In genomic region chr4:155492131-155492633, GRCm38 (mm10) we compare ENCODE assay signal across 8 mouse cellular contexts. TPM values are rescaled to one million over a fixed set of nuclear protein-coding genes. Genes with fewer than 3 reads are reported as not detected.
A peak's percentile ranks its signal among the peaks of the same experiment; 100 is the strongest.
DNase-seq lines count a peak whose midpoint lies in the region; ATAC-seq and TF ChIP-seq lines count a peak whose summit lies in the region.

No protein-coding gene starts in this region.

- H3K9ac ChIP-seq in neural tube, embryonic 11.5 days (ENCODE audit: low read length) = peak overlapping the region; percentile 98
- peak overlapping the region; percentile 99 for H3K9ac ChIP-seq in intestine, embryonic 15.5 days
- H3K9ac ChIP-seq in liver, embryonic 11.5 days (ENCODE audit: low read depth, low read length) = peak overlapping the region; percentile 95
- H3K9ac ChIP-seq in midbrain, postnatal 0 days (replicated peaks; ENCODE audit: low read length, poor library complexity, severe bottlenecking) = peak overlapping the region; percentile 100

- TF ChIP-seq POLR2A in testis, adult 2 months (IDR thresholded peaks at IDR 0.05; ENCODE audit: control insufficient read depth, low read depth, low read length) = no peak; the same call in 1 of the 2 replicates

- H3K4me3 ChIP-seq in neural tube, embryonic 11.5 days (ENCODE audit: low read depth, low read length) = peak overlapping the region; percentile 100
- H3K4me3 ChIP-seq in intestine, embryonic 15.5 days (replicated peaks) = peak overlapping the region; percentile 98
- peak overlapping the region; percentile 93 for H3K4me3 ChIP-seq in liver, embryonic 11.5 days (ENCODE audit: low read depth, low read length)
- peak overlapping the region; percentile 82 for H3K4me3 ChIP-seq in midbrain, postnatal 0 days (ENCODE audit: low read depth, low read length)
- H3K4me3 ChIP-seq in testis, adult 2 months (ENCODE audit: control insufficient read depth, low read depth, low read length) = peak overlapping the region; percentile 97

- no peaks in the 10 kb centered on the region for H3K36me3 ChIP-seq in neural tube, embryonic 11.5 days (ENCODE audit: control insufficient read depth, insufficient read depth, low read length)
- H3K36me3 ChIP-seq in intestine, embryonic 15.5 days = no peaks in the 10 kb centered on the region
- H3K36me3 ChIP-seq in liver, embryonic 11.5 days (ENCODE audit: control insufficient read depth, insufficient read depth, low read length) = no peaks in the 10 kb centered on the region
- H3K36me3 ChIP-seq in midbrain, postnatal 0 days (ENCODE audit: insufficient read depth, low read length) = no peaks in the 10 kb centered on the region
- H3K36me3 ChIP-seq in testis, adult 2 months (ENCODE audit: control insufficient read depth, insufficient read depth, low read length) = no peaks in the 10 kb centered on the region

- DNase-seq in neural tube, embryonic 11.5 days (ENCODE audit: low spot score) = peak; percentile 71
- no peak for DNase-seq in neural tube, embryonic 10.5 days (ENCODE audit: extremely low spot score, low spot score)
- no peak for DNase-seq in liver, embryonic 11.5 days (ENCODE audit: low spot score)
- peak; percentile 53 for DNase-seq in midbrain, postnatal 0 days (ENCODE audit: low spot score)

- ATAC-seq in neural tube, embryonic 11.5 days (ENCODE audit: insufficient read depth, low FRiP score, low TSS enrichment) = no peak; the same call in 1 of the 2 replicates
- peak; percentile 18 for ATAC-seq in common myeloid progenitor, adult 5-6 weeks (replicated peaks; ENCODE audit: low read depth, poor library complexity, severe bottlenecking)
- peak; percentile 23 for ATAC-seq in granulocyte monocyte progenitor cell, adult 5-6 weeks (replicated peaks; ENCODE audit: poor library complexity, severe bottlenecking)
- ATAC-seq in intestine, embryonic 15.5 days = no peak
- 0 out of 2 replicates have a peak, but pooled peaks have one; percentile 30 for ATAC-seq in liver, embryonic 11.5 days (replicated peaks; ENCODE audit: low FRiP score)
- ATAC-seq in midbrain, postnatal 0 days (ENCODE audit: low FRiP score) = peak; percentile 11; the same call in 1 of the 2 replicates

- TF ChIP-seq CTCF in midbrain, postnatal 0 days (IDR thresholded peaks at IDR 0.05) = 0 out of 2 replicates have a peak, but pooled peaks have one; percentile 4
- no peak for TF ChIP-seq CTCF in testis, adult 2 months (IDR thresholded peaks at IDR 0.05; ENCODE audit: control insufficient read depth, insufficient read depth, insufficient replicate concordance, low read depth, low read length)

- under 1% methylated on average over 50 of the region's 51 CpGs for WGBS in neural tube, embryonic 11.5 days
- under 1% methylated on average over 51 of the region's 51 CpGs for WGBS in intestine, embryonic 15.5 days
- WGBS in liver, embryonic 11.5 days = under 1% methylated on average over 49 of the region's 51 CpGs
- WGBS in midbrain, postnatal 0 days = under 1% methylated on average over 44 of the region's 51 CpGs

- H3K4me2 ChIP-seq in neural tube, embryonic 11.5 days (ENCODE audit: low read depth) = peak overlapping the region; percentile 86
- peak overlapping the region; percentile 76 for H3K4me2 ChIP-seq in intestine, embryonic 15.5 days (replicated peaks)
- H3K4me2 ChIP-seq in liver, embryonic 11.5 days = peak overlapping the region; percentile 78
- peak overlapping the region; percentile 72 for H3K4me2 ChIP-seq in midbrain, postnatal 0 days (ENCODE audit: low read depth, low read length, poor library complexity, severe bottlenecking)

- no peaks in the 10 kb centered on the region for H3K9me3 ChIP-seq in neural tube, embryonic 11.5 days (ENCODE audit: control insufficient read depth, low read length)
- H3K9me3 ChIP-seq in intestine, embryonic 15.5 days = no peaks in the 10 kb centered on the region
- H3K9me3 ChIP-seq in liver, embryonic 11.5 days (ENCODE audit: control insufficient read depth, low read length) = no peaks in the 10 kb centered on the region
- no peaks in the 10 kb centered on the region for H3K9me3 ChIP-seq in midbrain, postnatal 0 days (ENCODE audit: low read length)

- peak overlapping the region; percentile 90 for H3K27ac ChIP-seq in neural tube, embryonic 11.5 days (ENCODE audit: low read depth, low read length)
- peak overlapping the region; percentile 89 for H3K27ac ChIP-seq in intestine, embryonic 15.5 days
- peak overlapping the region; percentile 85 for H3K27ac ChIP-seq in liver, embryonic 11.5 days (ENCODE audit: low read depth, low read length)
- peak overlapping the region; percentile 93 for H3K27ac ChIP-seq in midbrain, postnatal 0 days (ENCODE audit: low read depth, low read length)
- peak overlapping the region; percentile 79 for H3K27ac ChIP-seq in testis, adult 2 months (ENCODE audit: control insufficient read depth, insufficient read depth, low read depth, low read length)

- no peaks in the 10 kb centered on the region for H3K27me3 ChIP-seq in neural tube, embryonic 11.5 days (ENCODE audit: control insufficient read depth, insufficient read depth, low read length)
- H3K27me3 ChIP-seq in intestine, embryonic 15.5 days (replicated peaks) = no peaks in the 10 kb centered on the region
- H3K27me3 ChIP-seq in liver, embryonic 11.5 days (replicated peaks; ENCODE audit: control insufficient read depth, insufficient read depth, low read length) = no peaks in the 10 kb centered on the region
- H3K27me3 ChIP-seq in midbrain, postnatal 0 days (ENCODE audit: insufficient read depth, low read length) = no peaks in the 10 kb centered on the region
- H3K27me3 ChIP-seq in testis, adult 2 months (ENCODE audit: control insufficient read depth, insufficient read depth, low read length) = no peaks in the 10 kb centered on the region

- peaks cover 14% of the 10 kb centered on the region for H3K4me1 ChIP-seq in neural tube, embryonic 11.5 days (ENCODE audit: control insufficient read depth, insufficient read depth, low read length)
- peaks cover 54% of the 10 kb centered on the region for H3K4me1 ChIP-seq in intestine, embryonic 15.5 days (replicated peaks)
- peaks cover 59% of the 10 kb centered on the region for H3K4me1 ChIP-seq in liver, embryonic 11.5 days (replicated peaks; ENCODE audit: control insufficient read depth, insufficient read depth, low read length)
- H3K4me1 ChIP-seq in midbrain, postnatal 0 days (ENCODE audit: insufficient read depth, low read length) = peaks cover 12% of the 10 kb centered on the region
- H3K4me1 ChIP-seq in testis, adult 2 months (ENCODE audit: control insufficient read depth, insufficient read depth, low read length) = peaks cover 7% of the 10 kb centered on the region

RNA-seq across cellular contexts. Expression of gene Gnb1, which starts 1.0 kb away (rescaled TPM):
- 778 and 796 TPM in 2 replicates for polyA plus RNA-seq in neural tube, embryonic 11.5 days (2014; fragmentation: Nextera tagmentation; extraction: Ambion mirVana)
- total RNA-seq in common myeloid progenitor, adult 5-6 weeks (2017) = 174 and 208 TPM in 2 replicates
- 220 and 223 TPM in 2 replicates for total RNA-seq in granulocyte monocyte progenitor cell, adult 5-6 weeks (2014; fragmentation: Nextera tagmentation)
- 135 and 137 TPM in 2 replicates for total RNA-seq in granulocyte monocyte progenitor cell, adult 5-6 weeks (2017)
- polyA plus RNA-seq in intestine, embryonic 15.5 days (2015; fragmentation: Nextera tagmentation; extraction: Ambion mirVana) = 460 and 467 TPM in 2 replicates
- polyA plus RNA-seq in liver, embryonic 11.5 days (2014; fragmentation: Nextera tagmentation; extraction: Ambion mirVana) = 273 and 277 TPM in 2 replicates
- total RNA-seq in midbrain, postnatal 0 days (2014; rRNA removed) = 405 and 431 TPM in 2 replicates
- 1,405 and 1,414 TPM in 2 replicates for polyA plus RNA-seq in midbrain, postnatal 0 days (2015; fragmentation: Nextera tagmentation; extraction: Ambion mirVana)
- polyA plus RNA-seq in testis, adult 2 months (2012; rRNA removed) = 356 and 422 TPM in 2 replicates

RNA-seq across cellular contexts. Expression of gene Tmem52, which starts 23.3 kb away (rescaled TPM):
- polyA plus RNA-seq in neural tube, embryonic 11.5 days (2014; fragmentation: Nextera tagmentation; extraction: Ambion mirVana) = not detected in 2 replicates
- total RNA-seq in common myeloid progenitor, adult 5-6 weeks (2017) = not detected in 2 replicates
- total RNA-seq in granulocyte monocyte progenitor cell, adult 5-6 weeks (2014; fragmentation: Nextera tagmentation) = not detected in 2 replicates
- total RNA-seq in granulocyte monocyte progenitor cell, adult 5-6 weeks (2017) = not detected in 2 replicates
- polyA plus RNA-seq in intestine, embryonic 15.5 days (2015; fragmentation: Nextera tagmentation; extraction: Ambion mirVana) = 2.1 and 2.2 TPM in 2 replicates
- not detected in 2 replicates for polyA plus RNA-seq in liver, embryonic 11.5 days (2014; fragmentation: Nextera tagmentation; extraction: Ambion mirVana)
- total RNA-seq in midbrain, postnatal 0 days (2014; rRNA removed) = 1.5 and 2.1 TPM in 2 replicates
- 0.33 TPM in 1 of 2 replicates, not detected in the other for polyA plus RNA-seq in midbrain, postnatal 0 days (2015; fragmentation: Nextera tagmentation; extraction: Ambion mirVana)
- 24.8 and 30.0 TPM in 2 replicates for polyA plus RNA-seq in testis, adult 2 months (2012; rRNA removed)

Comparison
In these comparisons a context has a peak if more than half of its experiments do, and no peak if none do; other contexts are left out.
1. DNase-seq: peak in neural tube, embryonic 11.5 days (single experiment) and midbrain, postnatal 0 days (single experiment); none in neural tube, embryonic 10.5 days (single experiment) and liver, embryonic 11.5 days (single experiment).
2. ATAC-seq: peak in common myeloid progenitor, adult 5-6 weeks (single experiment), granulocyte monocyte progenitor cell, adult 5-6 weeks (single experiment), liver, embryonic 11.5 days (single experiment) and midbrain, postnatal 0 days (single experiment); none in neural tube, embryonic 11.5 days (single experiment) and intestine, embryonic 15.5 days (single experiment).
3. Peak in every context shown above with its lines, with median percentiles within 50 percentile points of each other: H3K27ac ChIP-seq, H3K4me2 ChIP-seq, H3K4me3 ChIP-seq and H3K9ac ChIP-seq.